Mouse (Mus musculus): Measurements from ENCODE around the gene Pcsk6.
A peak's percentile ranks its signal among the peaks of the same experiment; 100 is the strongest.
"Not testable (repeated sequence)": the region's sequence is repeated elsewhere in the genome, so short reads cannot be mapped to it uniquely, and the experiment has no call there.

The Pcsk6 gene

DNA sequence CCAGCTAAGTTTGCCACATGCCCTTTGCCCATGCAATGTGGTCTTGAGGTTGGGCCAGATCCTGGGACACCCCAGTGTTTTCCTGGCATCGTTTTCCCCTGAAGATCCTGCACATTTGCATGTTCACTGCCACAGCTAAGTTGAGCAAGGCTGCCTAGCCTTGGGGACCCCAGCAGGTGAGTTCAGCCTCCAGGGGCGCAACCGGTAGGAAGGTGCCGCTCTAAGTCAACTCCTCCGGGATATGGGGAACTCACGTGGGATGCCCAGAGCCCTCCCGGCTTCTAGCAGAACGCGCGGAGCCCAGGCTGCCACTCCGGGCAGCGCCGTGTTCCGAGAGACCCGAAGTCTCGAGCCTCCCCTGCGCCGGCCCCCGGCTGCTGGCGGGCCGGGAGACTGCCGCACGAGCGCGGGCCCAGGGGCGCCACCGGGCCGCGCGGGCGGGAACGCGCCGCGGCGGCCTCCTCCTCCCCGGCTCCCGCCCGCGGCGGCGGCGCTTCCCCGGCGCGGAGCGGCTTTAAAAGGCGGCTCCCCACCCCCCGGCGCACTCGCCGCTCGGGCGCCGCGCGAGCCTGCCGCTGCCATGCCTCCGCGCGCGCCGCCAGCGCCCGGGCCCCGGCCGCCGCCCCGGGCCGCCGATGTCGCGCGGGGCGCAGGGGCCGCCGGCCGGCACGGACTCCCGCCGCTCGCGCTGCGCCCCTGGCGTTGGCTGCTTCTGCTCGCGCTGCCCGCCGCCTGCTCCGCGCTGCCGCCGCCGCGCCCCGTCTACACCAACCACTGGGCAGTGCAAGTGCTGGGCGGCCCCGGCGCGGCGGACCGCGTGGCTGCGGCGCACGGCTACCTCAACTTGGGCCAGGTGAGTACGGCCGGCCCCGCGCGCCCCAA, at the start of gene Pcsk6:
Gene Pcsk6 (plus strand): TSS at position 144 of the 882 bp plus-strand sequence.
- DNase-seq (ENCODE audit: extremely low read depth, low read depth, low spot score), result no peak

DNA sequence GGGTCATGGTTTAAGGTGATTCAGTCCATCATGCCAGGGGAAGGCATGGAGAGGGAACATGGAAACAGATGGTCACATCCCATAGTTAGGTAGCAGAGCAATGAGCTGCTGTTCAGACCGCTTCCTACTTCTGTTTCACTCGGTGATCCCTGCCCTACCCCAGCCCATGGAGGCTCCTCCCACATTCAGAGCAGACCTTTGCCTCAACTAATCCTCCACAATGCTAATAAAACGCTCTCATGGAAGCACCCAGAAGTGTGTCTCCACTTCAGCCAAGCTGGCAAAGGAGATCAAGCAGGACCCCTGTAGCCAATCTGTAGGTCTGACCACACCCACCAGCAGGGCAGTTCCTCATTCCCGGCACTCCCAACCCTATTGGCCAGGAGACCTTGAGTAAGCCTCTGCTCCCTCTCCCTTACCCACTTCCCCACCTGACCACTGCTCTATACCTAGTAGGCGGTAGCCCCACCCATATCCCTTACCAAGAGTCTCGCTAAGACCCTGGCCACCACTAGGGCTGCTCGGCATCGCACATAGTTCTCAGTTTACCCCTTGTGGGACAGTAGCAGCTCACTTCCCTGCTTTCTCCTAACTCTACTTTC, 47.8 kb upstream of the Pcsk6 start:
- no peak for DNase-seq (ENCODE audit: extremely low read depth, low read depth, low spot score)

DNA sequence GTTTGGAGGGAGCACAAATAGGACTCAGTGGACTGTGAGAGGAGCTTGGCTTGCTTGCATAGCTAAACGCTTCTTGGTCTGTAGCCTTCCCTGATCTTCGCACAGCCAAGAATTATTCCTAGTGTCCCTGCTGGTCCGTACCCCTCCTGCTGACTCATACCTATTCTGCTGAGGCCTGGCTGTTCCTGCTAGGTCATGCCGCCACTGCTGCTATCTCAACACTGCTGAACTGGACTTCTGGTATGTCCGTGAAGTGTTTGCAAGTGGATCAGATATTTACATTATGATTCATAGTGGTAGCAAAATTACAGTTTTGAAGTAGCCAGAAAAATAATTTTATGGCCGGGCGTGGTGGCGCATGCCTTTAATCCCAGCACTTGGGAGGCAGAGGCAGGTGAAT, 44.0 kb upstream of the Pcsk6 start:
- no peak for DNase-seq (ENCODE audit: extremely low read depth, low read depth, low spot score)

DNA sequence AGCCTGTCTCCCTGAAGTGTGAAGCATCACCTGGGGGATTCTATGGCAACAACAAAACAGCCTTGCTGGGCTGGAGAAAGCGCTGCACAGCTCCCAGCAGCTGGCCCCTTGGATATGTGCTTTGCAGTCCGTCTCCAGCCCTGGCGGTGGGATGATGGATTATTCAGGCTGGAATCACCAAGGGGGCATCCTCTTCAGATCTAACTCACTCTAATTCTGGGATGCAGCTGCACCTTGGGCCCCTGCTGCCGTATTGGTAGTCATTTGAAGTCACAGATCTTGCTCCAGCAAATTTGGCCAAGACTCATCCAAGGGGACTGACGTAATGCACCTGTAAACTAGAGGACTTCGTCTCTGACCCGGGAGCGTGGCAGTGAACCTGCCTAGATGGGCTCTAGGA, 41.1 kb upstream of the Pcsk6 start:
- no peak for DNase-seq (ENCODE audit: extremely low read depth, low read depth, low spot score)

DNA sequence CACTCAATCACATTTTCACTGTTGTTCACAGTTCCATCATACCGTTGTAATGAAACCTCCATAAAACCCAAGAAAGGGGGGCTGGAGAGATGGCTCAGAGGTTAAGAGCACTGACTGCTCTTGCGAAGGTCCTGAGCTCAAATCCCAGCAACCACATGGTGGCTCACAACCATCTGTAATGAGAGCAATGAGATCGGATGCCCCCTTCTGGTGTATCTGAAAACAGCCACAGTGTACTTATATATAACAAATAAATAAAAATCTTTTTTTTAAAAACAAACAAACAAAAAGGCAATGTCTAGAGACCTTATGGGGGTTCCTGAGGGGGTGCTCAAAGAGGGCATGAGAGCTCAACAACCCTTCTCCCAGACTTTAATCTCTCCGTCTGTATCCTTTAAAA, 39.6 kb upstream of the Pcsk6 start:
- DNase-seq (ENCODE audit: extremely low read depth, low read depth, low spot score), result not testable (repeated sequence)

DNA sequence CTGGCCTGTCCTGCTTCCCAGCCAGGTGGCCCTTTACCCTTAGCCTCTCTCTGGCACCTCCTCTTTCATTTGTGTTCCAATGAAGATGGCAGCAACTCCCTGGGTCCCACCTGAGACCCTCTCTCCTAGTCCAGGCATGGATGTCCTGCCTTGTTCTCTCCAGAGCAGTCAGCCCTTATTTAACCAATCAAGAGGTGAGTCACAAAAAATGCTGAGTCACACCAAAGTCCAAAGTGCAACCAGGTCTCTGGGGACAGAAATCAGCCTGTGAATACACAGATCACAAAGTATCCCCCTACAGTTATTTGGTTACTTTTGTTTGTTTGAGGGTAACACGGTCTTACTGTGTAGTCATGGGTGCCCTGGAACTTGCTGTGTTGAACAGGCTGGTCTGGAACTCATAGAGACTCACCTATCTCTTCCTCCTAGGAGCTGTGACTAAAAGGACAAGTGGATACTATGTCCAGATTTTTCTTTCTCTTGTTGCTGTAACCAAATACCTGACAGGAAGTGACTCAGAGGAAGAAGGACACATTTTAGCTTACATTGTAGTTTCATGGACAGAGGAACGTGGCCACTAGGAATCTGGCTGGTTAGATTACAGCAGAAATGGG, 38.9 kb upstream of the Pcsk6 start:
- no peak for DNase-seq (ENCODE audit: extremely low read depth, low read depth, low spot score)

DNA sequence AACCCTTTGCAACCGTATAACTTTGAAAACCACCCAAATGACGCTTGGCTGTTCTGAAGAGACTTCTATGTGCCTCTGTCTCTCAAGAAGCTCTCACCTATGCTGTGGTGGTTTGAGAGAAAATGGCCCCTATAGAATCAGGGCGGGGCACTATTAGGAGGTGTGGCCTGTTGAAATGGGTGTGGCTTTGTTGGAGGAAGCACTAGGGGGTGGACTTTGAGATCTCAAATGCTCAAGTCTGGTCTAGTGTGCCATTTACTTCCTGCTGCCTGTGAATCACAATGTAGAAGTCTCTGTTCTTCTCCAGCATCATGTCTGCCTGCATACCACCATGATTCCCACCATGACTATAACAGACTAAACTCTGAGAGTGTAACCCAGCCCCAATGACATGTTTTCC, 21.8 kb upstream of the Pcsk6 start:
- no peak for DNase-seq (ENCODE audit: extremely low read depth, low read depth, low spot score)

DNA sequence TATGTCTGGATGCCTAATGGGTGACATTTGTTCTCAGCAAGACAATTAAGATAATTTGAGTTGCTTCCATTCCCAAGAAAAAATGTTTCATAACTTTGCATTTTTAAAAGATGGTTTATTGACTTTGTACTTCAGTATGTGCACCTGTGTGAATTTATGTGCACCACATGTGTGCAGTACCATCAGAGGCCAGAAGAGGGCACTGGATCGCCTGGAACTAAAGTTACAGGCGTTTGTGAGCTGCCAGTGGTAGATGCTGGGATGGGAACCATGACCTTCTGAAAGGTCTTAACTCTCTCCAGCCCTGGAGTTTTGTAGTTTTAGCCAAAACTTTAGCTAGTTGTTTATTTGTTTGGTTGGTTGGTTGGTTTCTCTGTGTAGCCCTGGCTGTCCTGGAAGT, 18.3 kb upstream of the Pcsk6 start:
- DNase-seq (ENCODE audit: extremely low read depth, low read depth, low spot score), result no peak

DNA sequence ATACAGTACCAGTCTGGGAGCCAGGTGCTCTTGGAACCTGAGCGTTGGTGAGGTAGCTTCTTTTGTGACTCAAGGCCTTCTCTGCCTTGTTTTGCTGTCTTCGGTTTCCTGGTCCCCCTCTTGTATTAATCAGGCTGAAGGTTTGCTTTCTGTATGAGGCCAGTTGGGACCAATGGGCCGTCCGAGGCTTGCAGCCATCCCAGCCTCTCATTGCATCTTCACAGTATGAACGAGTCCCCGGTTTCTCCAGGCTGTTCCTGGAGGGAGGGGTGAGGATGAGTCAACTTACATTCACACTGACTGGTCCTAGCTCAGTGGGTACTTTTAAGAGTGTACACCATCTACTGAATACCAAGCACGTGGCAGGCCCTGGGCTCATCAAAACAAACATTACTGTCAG, 553 bp upstream of the Pcsk6 start:
- no peak for DNase-seq (ENCODE audit: extremely low read depth, low read depth, low spot score)

DNA sequence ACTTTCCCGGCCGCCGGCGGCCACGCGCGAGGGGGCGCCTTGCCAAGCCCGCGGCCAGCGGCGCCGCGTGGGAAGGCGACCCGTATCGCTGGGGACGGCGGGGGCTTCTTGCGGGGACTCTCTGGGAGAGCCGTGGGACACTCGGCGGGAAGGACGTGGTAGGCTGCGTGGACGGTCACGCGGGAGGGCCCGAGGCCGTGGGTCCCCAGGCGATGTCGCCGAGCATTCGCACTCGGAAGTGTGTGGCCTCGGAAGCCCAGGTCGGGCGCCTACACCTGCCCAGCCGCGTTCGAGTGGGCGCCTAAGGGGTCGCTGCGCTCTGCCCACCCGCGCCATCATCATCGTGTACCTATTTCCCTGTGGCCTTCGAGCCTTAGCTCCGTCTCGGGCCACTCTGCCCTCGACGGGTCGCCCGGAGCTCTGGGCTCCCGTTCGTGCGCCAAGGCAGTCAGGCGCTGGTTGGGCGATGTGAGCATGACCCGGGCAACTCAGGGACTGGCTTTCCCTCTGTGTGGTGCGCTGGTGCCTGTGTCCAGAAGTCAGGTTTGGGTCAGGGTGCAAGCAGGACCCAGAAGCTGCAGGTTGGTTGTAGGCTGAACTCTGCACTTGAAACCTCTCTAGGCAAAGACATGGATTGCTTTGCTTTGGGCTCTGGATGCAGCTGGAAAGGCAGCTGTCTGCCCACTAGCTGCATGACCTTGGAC, 1.1 kb downstream of the Pcsk6 start:
- DNase-seq (ENCODE audit: extremely low read depth, low read depth, low spot score), result no peak

DNA sequence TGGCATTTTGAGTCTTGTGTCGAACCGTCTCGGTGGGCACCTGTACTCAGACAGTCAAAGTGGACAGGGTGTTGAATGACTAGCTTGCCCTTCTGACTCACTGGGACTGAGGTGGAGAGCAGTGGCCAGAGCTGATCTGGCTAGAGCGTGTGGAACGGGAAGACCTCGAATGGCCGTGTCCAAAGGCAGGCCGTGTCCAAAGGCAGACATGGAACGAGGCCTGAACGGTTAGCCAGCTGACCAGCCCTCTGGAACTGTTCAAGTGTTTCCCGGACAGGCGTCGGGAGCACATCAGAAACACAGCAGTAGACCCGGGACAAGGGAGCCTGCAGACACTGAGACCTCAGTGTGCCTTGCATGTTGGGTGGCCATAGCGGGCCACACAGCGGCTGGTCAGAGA, 7.6 kb downstream of the Pcsk6 start:
- no peak for DNase-seq (ENCODE audit: extremely low read depth, low read depth, low spot score)

DNA sequence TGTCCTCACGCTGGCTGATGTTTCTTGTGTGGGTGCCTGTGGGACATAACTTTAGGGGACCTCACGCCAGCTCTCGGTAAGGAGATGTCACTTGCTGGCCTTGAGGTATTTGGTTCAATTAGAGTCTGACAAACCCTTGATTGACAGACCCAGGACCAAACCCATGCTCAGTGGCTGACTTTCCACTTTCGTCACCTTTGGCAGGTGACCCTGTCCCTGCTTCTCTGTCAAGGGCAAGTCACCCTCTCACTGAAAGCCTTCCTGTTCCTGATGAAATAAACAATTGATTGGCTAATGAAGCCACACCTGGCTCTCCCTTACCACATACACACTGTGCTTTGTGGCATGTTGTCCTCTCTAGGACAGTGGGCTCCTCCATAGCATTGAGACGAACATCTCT, 8.3 kb downstream of the Pcsk6 start:
- no peak for DNase-seq (ENCODE audit: extremely low read depth, low read depth, low spot score)

DNA sequence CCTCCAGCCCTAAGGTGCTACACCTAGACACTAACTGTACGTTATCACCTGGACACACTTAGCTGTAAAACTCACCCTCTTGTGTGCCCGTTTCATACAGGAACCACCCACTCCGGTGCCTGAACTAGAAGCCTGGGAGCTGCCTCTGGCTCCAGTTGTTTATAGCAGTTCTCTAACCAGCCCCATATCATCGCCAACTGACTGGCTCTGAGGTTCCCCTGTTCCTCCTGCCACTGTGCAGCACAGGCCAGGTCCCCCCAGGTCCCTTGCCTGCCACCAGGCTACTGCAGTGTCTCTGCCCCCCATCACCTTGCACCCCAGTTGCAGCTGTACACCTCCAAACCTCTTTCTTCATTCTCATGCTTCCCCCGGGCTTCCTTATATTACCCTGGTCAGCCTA, 8.7 kb downstream of the Pcsk6 start:
- no peak for DNase-seq (ENCODE audit: extremely low read depth, low read depth, low spot score)

DNA sequence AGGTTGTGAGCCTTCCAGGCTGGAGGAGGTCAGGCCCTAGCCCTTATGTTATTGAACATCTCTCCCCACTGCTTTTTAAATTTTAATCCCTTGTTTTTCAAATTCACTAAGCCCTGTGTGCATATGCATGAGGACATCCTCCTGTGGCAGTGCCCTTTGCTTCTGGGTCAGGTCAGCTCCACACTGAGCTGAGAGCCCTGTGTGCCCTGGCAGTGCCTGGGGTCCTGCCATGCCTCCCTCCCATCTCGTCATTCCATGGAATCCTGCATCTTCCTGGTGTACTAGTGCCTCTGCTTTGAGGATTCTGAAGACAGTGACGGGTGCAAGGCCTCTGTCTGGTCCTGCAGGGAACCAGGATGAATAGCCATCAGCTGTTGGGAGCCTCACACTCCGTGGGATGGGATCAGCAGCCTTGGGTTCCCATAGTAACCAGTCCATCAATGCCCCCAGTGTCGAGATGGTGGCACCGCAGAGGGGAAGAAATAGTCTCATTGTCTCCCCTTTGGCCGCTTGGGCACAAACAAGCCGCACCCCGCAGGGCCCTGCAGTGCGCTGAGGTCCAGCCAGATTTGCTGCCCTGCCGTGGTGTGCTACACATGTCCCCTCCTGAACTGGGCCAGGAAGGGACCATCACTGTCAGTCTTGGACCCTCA, 9.5 kb downstream of the Pcsk6 start:
- no peak for DNase-seq (ENCODE audit: extremely low read depth, low read depth, low spot score)

DNA sequence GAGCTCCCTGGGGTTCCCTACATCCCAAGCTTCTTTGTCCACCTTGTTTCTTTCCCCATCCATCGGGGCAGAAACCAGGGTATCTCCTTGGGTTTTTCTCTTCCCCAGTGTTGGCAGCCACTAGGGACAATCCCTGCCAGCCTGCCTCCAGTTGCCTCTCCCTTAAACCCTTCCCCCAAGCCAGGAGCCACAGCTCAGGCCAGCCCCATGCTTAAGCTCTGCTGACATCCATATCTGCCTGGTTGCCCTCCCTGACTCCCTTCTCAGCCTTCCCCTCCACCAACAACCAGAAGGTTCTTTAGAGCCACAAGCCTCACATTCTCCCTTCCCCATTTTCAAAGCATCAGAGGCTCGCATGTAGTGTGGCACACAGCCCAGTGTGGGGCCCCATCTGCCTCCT, 10.3 kb downstream of the Pcsk6 start:
- DNase-seq (ENCODE audit: extremely low read depth, low read depth, low spot score), result no peak

DNA sequence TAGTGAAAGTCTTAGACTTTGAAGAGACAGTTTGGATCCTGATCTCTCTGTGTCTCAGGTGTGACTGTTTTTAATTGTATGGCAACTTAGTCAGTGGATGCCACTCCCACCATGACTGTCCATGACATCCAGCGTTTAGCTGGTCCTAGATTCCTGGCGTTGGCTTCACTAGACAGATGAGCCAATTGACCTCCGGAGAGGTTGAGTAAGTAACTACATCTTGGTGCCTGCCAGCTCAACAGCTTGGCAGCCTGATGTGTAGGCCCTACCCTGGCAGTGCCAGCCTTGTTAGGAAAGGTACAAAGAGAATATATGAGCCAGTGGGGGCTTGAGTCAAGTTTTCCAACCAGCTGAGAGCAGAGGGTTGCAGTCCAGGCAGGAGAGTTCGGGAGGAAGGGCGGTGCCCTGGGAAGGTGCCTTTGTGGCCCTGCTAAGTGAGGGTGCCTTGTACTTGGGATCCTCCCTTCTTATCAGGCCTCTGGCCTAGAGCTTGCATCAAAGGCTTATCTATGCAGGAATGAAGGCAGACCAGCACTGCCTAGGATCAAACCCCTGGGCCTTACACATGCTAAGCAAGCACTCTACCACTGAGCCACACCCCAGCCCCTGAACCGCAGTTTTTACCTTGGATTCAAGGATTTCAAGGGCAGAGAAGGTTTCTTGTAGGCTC, 11.8 kb downstream of the Pcsk6 start:
- DNase-seq (ENCODE audit: extremely low read depth, low read depth, low spot score), result peak; percentile 55

DNA sequence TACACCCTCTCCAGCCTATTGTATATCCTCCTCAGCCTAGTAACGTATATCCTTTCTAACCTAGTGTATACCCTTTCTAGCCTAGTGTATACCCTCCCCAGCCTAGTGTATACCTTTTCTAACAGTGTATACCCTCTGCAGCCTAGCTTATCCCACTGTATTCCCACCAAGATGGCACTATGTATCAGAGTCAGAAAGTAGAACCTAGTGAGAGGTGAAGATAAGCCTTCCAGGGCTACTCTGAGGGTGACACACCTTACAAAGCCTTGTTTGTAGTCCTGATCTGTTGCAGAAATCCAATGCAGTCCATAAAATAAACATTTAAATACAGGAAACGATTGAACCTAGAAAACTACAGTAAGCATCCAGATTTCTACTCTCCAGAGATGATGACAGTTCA, 12.4 kb downstream of the Pcsk6 start:
- DNase-seq (ENCODE audit: extremely low read depth, low read depth, low spot score), result no peak

DNA sequence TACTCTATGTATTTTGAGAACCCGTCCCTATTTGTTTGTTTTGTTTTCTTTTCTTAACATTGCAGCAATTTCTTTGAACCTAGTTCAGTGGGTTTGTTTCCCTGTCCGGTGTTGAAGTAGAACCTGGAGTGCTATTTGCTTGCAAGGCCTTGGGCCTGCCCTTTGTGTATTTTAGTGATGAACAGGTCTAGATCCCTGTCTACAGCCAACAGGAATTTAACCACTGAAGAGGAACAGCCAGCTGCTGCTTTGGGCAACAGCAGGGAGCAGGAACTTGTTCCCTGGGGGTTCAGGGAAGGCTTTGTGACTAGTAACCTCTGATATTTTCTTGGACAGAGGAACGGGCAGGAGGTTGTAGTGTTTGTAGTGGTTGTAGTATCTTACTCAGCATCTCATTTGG, 15.1 kb downstream of the Pcsk6 start:
- no peak for DNase-seq (ENCODE audit: extremely low read depth, low read depth, low spot score)

DNA sequence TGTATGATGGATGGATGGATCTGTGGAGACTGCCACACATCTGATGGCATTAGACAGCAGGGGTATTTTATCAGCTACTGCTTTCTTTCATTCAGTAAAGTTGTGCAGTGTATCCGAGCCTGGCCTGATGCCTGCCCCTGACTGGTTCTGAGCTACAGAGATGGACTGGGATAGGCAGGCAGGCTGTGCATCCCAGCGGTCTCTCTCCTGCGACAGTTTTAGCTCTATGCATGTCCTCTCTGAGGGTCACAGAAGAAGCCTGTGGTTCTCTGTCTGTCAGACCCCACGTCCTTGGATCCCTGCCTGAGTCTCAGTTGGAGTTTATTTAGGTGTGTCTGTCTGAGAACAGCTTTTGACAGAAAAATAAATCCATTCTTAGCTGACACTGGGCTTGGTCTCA, 16.7 kb downstream of the Pcsk6 start:
- no peak for DNase-seq (ENCODE audit: extremely low read depth, low read depth, low spot score)

DNA sequence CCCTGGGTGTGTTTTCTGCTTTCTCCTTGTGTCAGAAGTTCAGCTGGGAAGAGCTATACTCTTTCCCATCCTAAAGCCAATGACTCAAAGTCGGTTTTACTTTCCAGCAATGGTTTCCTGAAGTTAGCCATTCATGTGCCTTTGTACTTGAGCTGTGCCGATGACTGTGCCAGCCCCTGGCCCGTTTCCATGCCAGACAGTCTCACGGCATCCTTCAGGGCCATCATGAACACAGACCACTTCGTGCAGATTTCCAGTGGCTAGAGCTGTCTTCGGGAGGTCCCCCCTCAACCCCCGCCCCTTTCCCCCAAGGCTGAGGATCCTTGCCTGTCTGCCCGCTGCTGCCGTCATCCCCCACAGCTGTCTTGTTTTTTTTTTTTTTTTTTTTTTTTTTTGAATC, 17.8 kb downstream of the Pcsk6 start:
- DNase-seq (ENCODE audit: extremely low read depth, low read depth, low spot score), result no peak
